Mouse (Mus musculus) lung, postnatal 0 days (tissue): ENCODE data around the gene F7. TPM values are rescaled to one million over a fixed set of nuclear protein-coding genes. Genes with fewer than 3 reads are reported as not detected.
"Not testable (repeated sequence)": the region's sequence is repeated elsewhere in the genome, so short reads cannot be mapped to it uniquely, and the experiment has no call there.

ENCODE experiments used
- ATAC-seq: fragments of 200-750 bp; cut with Nextera tagmentation; 2 replicates; pipeline ENCODE4 v1.8.0; 2017; ENCODE audit warnings: moderate library complexity
- DNase-seq: peaks from one replicate; pipeline ENCODE4 v3.0.0-alpha.2; 2016; ENCODE audit warnings: low spot score
- H3K27ac ChIP-seq: fragments of 300-500 bp; sonication (generic); 2 replicates; pipeline ENCODE4 v1.5.1; 2014; ENCODE audit warnings: antibody characterized with exemption, mild to moderate bottlenecking, low read length, mixed read lengths
- H3K27me3 ChIP-seq: fragments of 300-500 bp; sonication (generic); replicated peaks from 2 replicates; pipeline ENCODE4 v1.6.1; 2014; ENCODE audit warnings: low read length, mixed read lengths; ENCODE audit not compliant: insufficient read depth
- H3K36me3 ChIP-seq: fragments of 300-500 bp; sonication (generic); 2 replicates; pipeline ENCODE4 v1.6.1; 2014; ENCODE audit warnings: low read length, mixed read lengths; ENCODE audit not compliant: insufficient read depth
- H3K4me1 ChIP-seq: fragments of 300-500 bp; sonication (generic); 2 replicates; pipeline ENCODE4 v1.6.1; 2014; ENCODE audit warnings: antibody characterized with exemption, low read depth, low read length, mixed read lengths; ENCODE audit not compliant: insufficient read depth
- H3K4me2 ChIP-seq: fragments of 300-500 bp; sonication (generic); replicated peaks from 2 replicates; pipeline ENCODE4 v1.6.1; 2014; ENCODE audit warnings: low read depth, mild to moderate bottlenecking, low read length, moderate library complexity, mixed read lengths
- H3K4me3 ChIP-seq: fragments of 300-500 bp; sonication (generic); 2 replicates; pipeline ENCODE4 v1.5.1; 2014; ENCODE audit warnings: low read depth, low read length
- H3K9ac ChIP-seq: fragments of 300-500 bp; sonication (generic); replicated peaks from 2 replicates; pipeline ENCODE4 v1.6.1; 2014; ENCODE audit warnings: low read depth, mild to moderate bottlenecking
- H3K9me3 ChIP-seq: fragments of 300-500 bp; sonication (generic); 2 replicates; pipeline ENCODE4 v1.6.1; 2016; ENCODE audit warnings: low read length, mixed read lengths
- CTCF ChIP-seq: IDR thresholded peaks from 2 replicates; pipeline ENCODE4 v1.5.1; 2016; ENCODE audit warnings: antibody characterized with exemption, mild to moderate bottlenecking
- EP300 ChIP-seq: IDR thresholded peaks from 2 replicates; pipeline ENCODE4 v1.6.1; 2016; ENCODE audit warnings: antibody characterized with exemption, mild to moderate bottlenecking, control low read depth
- WGBS: fragments of 180-500 bp; shearing (Covaris S2); extraction: QIAGEN DNeasy Blood & Tissue Kit; methylation state at CpG from one replicate; pipeline ENCODE4 v1.1.7; 2014; 5-methylcytosine and 5-hydroxymethylcytosine counted together
- polyA plus RNA-seq: library from polyadenylated mRNA; unstranded; fragments of >200 nt; fragmentation: Nextera tagmentation; extraction: Ambion mirVana; gene quantifications from 2 replicates; pipeline ENCODE4 v1.2.1, GENCODE M21; 2015

F7 gene
- polyA plus RNA-seq, 1 experiment from 2014 or later = 5.0 TPM

- 41% methylated on average over 16 of the region's 16 CpGs for WGBS
- no peaks in the 10 kb centered on the region for H3K27me3 ChIP-seq
- TF ChIP-seq EP300 (0 out of 2 replicates have a peak, but pooled peaks have one; percentile 28), CTCF (no peak)
- DNase-seq = peak; percentile 91
- H3K27ac ChIP-seq = peak overlapping the region; percentile 43; the same call in 1 of the 2 replicates
- no peaks in the 10 kb centered on the region for H3K9me3 ChIP-seq
- H3K4me1 ChIP-seq = no peaks in the 10 kb centered on the region
- H3K4me2 ChIP-seq = no peak overlapping the region
- no peaks in the 10 kb centered on the region for H3K36me3 ChIP-seq
- no peak overlapping the region for H3K4me3 ChIP-seq
- H3K9ac ChIP-seq = no peak overlapping the region
- ATAC-seq = peak; percentile 83
Observed at GRCm38 (mm10) chr8:13063112-13063511, 37.3 kb downstream of the F7 start.

GRCm38 (mm10) chr8:13073255-13073654 is 47.4 kb downstream of the F7 start:
- Histone ChIP-seq H3K36me3 (peaks cover 22% of the 10 kb centered on the region), H3K4me3 (no peak overlapping the region), H3K27me3 (no peaks in the 10 kb centered on the region), H3K9me3 (no peaks in the 10 kb centered on the region), H3K9ac (no peak overlapping the region), H3K4me1 (no peaks in the 10 kb centered on the region), H3K27ac (no peak overlapping the region), H3K4me2 (no peak overlapping the region)
- ATAC-seq = peak; percentile 59
- no peak for TF ChIP-seq CTCF
- TF ChIP-seq EP300 = no peak
- DNase-seq = peak; percentile 46
- 67% methylated on average over 11 of the region's 11 CpGs for WGBS

GRCm38 (mm10) chr8:13075044-13075443 is 49.2 kb downstream of the F7 start:
- peak; percentile 71 for DNase-seq
- Histone ChIP-seq H3K36me3 (peaks cover 38% of the 10 kb centered on the region), H3K27ac (peak overlapping the region; percentile 47), H3K9ac (no peak overlapping the region), H3K4me3 (no peak overlapping the region), H3K9me3 (no peaks in the 10 kb centered on the region), H3K4me2 (no peak overlapping the region), H3K4me1 (no peaks in the 10 kb centered on the region), H3K27me3 (no peaks in the 10 kb centered on the region)
- TF ChIP-seq EP300 = no peak
- TF ChIP-seq CTCF = no peak
- ATAC-seq = peak; percentile 92
- 74% methylated on average over 8 of the region's 8 CpGs for WGBS

GRCm38 (mm10) chr8:13075579-13075978 is 49.7 kb downstream of the F7 start:
- not testable (repeated sequence) for H3K27ac ChIP-seq, H3K4me1 ChIP-seq, DNase-seq, H3K27me3 ChIP-seq, H3K4me3 ChIP-seq, H3K4me2 ChIP-seq, ATAC-seq, H3K9me3 ChIP-seq, H3K9ac ChIP-seq
- WGBS = 85% methylated on average over 1 of the region's 1 CpGs
- peaks cover 43% of the 10 kb centered on the region for H3K36me3 ChIP-seq

GRCm38 (mm10) chr8:13077542-13077941 is 51.7 kb downstream of the F7 start:
- TF ChIP-seq EP300 = no peak
- no peak for TF ChIP-seq CTCF
- no peaks in the 10 kb centered on the region for H3K4me1 ChIP-seq
- no peak overlapping the region for H3K9ac ChIP-seq
- H3K36me3 ChIP-seq = peaks cover 53% of the 10 kb centered on the region
- WGBS = 85% methylated on average over 7 of the region's 7 CpGs
- H3K9me3 ChIP-seq = no peaks in the 10 kb centered on the region
- no peak for ATAC-seq
- DNase-seq = no peak
- no peak overlapping the region for H3K4me3 ChIP-seq
- H3K27ac ChIP-seq = no peak overlapping the region
- H3K27me3 ChIP-seq = no peaks in the 10 kb centered on the region
- H3K4me2 ChIP-seq = no peak overlapping the region

Other genes starting within 250 kb of the F7 start
- 12.9 and 16.8 TPM in 2 replicates for gene Mcf2l, start 152.2 kb upstream of the F7 start, polyA plus RNA-seq
- gene F10, start 11.3 kb downstream of the F7 start, polyA plus RNA-seq = 5.9 and 7.4 TPM in 2 replicates
- gene Proz, start 34.9 kb downstream of the F7 start, polyA plus RNA-seq = 0.87 and 1.2 TPM in 2 replicates
- gene Pcid2, start 79.4 kb downstream of the F7 start, polyA plus RNA-seq = 17.5 and 18.0 TPM in 2 replicates
- 59.5 and 61.2 TPM in 2 replicates for gene Cul4a, start 79.6 kb downstream of the F7 start, polyA plus RNA-seq
- 508 and 522 TPM in 2 replicates for gene Lamp1, start 133.1 kb downstream of the F7 start, polyA plus RNA-seq
- 2.0 and 2.5 TPM in 2 replicates for gene Grtp1, start 174.6 kb downstream of the F7 start, polyA plus RNA-seq
- 0.93 and 1.0 TPM in 2 replicates for gene Adprhl1, start 228.1 kb downstream of the F7 start, polyA plus RNA-seq